Mouse (Mus musculus): ENCODE measurements around the gene Gab2. TPM values are rescaled to one million over a fixed set of nuclear protein-coding genes. Genes with fewer than 3 reads are reported as not detected.

Gab2 gene
- total RNA-seq, 2 experiments from 2014 or later = 14.3 to 15.2 TPM

DNA sequence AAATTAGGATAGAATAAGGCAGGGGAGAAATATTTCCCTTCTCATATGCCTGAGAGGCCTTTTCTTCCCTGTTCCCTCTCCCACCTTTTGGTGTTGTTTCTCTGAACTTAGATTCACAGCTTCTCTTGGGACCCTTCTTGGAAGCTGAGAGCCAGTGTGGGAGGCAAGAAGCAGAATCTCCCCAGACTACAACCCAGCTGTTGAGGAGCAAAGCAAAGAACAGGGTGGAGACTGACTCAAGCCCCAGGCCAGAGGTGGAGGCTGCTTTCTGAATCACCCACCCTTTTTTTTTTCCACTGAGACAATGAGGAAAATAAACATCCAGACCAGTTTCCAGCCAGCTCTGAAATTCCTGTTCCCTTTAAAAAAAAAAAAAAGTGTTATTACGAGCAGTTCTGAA lies 166.3 kb downstream of the Gab2 start:
- no peak for DNase-seq (ENCODE audit: low spot score in 2 of 2)

DNA sequence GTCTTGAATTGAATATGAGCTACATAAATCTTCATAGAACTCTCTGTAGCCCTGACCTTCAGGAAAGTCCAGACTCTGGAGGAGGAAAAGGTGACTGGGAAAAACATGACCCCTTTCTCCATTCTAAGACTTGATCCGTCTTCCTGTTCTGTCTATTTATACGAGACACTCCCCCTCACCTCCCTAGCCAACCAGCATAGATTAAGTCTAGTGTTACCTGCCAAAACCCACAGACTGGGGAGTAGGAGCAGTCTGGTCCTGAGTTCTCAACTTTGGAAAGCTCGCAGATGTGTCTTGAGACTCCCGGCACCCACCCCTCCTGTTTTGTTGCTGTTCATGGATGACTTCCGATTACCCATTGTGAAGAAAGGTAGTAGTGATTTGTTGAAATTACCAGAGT lies 166.8 kb downstream of the Gab2 start:
- no peak for DNase-seq (ENCODE audit: low spot score in 2 of 2)

- no peak for DNase-seq (ENCODE audit: low spot score in 2 of 2)
Measured at GRCm38 (mm10) chr7:97251638-97252037, 170.3 kb downstream of the Gab2 start.

- no peak for DNase-seq (ENCODE audit: low spot score in 2 of 2)
Measured at GRCm38 (mm10) chr7:97262541-97262940, 181.2 kb downstream of the Gab2 start.

GRCm38 (mm10) chr7:97270367-97270766 lies 189.0 kb downstream of the Gab2 start:
- DNase-seq (ENCODE audit: low spot score in 2 of 2) = no peak

- DNase-seq (ENCODE audit: low spot score in 2 of 2) = no peak
Measured at GRCm38 (mm10) chr7:97271068-97271467, 189.7 kb downstream of the Gab2 start.

DNA sequence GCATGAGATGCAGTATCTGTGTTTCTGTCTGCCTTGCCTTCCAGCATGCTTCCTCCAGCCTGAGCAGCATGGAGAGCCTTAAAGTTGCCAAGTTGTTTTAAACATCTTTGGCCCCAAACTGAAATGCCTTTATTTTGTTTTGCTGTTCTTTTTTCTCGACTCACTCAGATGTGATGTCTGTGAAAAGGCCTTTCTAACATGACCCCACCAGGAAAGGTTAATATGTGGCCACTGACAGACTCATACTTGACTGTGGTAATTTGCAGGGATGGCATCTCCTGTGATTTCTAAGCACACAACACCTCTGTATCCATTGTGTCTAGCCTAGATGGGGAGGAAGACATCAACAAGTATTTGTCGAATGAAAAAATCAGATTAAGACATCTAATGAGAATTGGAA lies 215.6 kb downstream of the Gab2 start:
- DNase-seq (ENCODE audit: low spot score in 2 of 2) = no peak

DNA sequence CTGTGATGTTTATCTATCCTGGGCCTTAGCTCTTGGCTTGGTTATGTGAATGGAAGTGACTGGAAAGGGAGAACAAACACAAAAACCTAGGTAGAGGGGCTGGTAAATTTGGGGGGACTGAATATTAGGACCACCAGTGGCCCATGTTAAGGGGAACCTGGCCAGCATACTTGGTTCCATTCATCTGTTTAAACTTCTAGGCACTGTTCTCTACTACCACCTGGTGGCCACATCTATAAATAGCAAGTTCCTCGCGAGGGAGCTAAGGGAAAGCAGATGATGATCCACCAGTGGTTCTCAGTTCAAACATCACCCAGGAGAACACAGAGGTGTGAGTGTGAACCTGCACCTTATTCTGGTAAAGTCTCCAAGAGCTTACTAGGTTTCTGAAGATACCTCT lies 216.1 kb downstream of the Gab2 start:
- DNase-seq (ENCODE audit: low spot score in 2 of 2) = peak; percentile 74 to 76

- no peak for DNase-seq (ENCODE audit: low spot score in 2 of 2)
Measured at GRCm38 (mm10) chr7:97298279-97298678, 216.9 kb downstream of the Gab2 start.

DNA sequence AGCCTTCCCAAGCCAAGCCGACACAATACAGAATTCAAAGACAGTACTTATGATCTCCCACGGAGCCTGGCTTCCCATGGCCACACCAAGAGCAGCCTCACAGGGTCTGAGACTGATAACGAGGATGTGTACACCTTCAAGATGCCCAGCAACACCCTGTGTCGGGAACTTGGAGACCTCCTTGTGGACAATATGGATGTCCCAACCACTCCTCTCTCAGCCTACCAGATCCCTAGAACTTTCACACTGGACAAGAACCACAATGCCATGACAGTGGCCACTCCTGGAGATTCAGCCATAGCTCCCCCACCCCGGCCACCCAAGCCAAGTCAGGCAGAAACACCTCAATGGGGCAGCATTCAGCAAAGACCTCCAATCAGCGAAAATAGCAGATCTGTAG lies 217.6 kb downstream of the Gab2 start:
- DNase-seq (ENCODE audit: low spot score in 2 of 2) = peak in 1 of 2 experiments; percentile 1

GRCm38 (mm10) chr7:97300914-97301313 lies 219.5 kb downstream of the Gab2 start:
- no peak for DNase-seq (ENCODE audit: low spot score in 2 of 2)

- DNase-seq (ENCODE audit: low spot score in 2 of 2) = peak in 1 of 2 experiments; percentile 0
Measured at GRCm38 (mm10) chr7:97301321-97301720, 219.9 kb downstream of the Gab2 start.

DNA sequence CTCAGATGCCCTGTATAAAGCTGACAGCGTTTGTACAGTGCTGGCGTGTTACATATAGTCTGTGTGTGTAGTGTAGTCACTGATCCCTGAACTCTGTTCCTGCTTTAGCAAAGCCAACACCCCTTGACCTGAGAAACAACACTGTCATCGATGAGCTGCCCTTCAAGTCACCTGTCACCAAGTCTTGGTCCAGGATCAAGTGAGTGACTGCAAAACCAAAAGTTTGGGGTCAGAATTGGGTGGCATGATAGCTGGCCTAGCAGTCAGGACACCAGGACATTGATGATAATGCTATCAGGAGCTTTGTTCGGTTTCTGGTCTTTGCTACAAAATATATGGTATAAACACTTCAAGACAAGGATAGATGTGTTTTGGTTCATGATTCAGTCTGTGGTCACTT lies 220.9 kb downstream of the Gab2 start:
- DNase-seq (ENCODE audit: low spot score in 2 of 2) = no peak

GRCm38 (mm10) chr7:97302876-97303275 lies 221.5 kb downstream of the Gab2 start:
- DNase-seq (ENCODE audit: low spot score in 2 of 2) = peak in 1 of 2 experiments; percentile 0

GRCm38 (mm10) chr7:97303614-97304013 lies 222.2 kb downstream of the Gab2 start:
- DNase-seq (ENCODE audit: low spot score in 2 of 2) = peak in 1 of 2 experiments; percentile 1

- DNase-seq (ENCODE audit: low spot score in 2 of 2) = peak in 1 of 2 experiments; percentile 0
Measured at GRCm38 (mm10) chr7:97304471-97304870, 223.1 kb downstream of the Gab2 start.

DNA sequence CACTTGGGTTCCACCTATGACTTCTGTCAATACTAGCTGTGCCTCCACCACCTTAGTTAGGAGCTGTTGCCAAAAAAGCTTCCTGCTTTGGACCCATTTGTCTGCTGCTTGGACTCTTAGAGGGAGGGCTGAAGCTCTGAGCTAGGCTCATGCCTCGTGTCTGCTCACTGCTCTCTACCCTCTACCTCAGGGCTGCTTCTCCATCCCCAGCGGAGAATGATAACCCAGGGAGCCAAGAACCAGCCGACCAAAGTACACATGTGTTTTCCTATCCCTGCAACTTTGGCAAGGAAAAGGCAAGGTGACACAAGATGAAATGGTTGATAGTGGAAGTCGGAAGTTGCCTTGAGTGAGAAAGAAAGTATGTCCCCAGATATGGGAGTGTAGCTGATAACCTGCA lies 223.8 kb downstream of the Gab2 start:
- no peak for DNase-seq (ENCODE audit: low spot score in 2 of 2)

DNA sequence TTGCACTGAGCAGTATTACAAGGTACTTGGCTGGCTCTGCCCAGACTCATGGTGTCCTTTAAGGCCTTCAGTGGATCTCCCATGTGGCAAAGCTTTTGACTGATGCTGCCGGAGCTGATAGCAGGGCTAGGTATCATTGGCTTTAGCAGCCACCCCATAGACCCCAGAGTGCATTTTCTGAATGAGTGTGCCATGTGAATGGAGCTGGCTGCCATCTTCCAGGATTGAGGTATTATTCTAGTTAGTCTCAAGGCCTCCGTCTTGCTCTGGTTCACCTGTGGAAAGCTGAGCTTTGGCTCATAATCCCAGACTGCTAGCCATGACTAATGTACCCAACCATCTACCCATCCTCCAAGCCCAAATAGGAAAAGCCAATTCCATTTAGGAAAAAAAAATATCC lies 225.4 kb downstream of the Gab2 start:
- no peak for DNase-seq (ENCODE audit: low spot score in 2 of 2)

GRCm38 (mm10) chr7:97307546-97307945 lies 226.2 kb downstream of the Gab2 start:
- DNase-seq (ENCODE audit: low spot score in 2 of 2) = peak in 1 of 2 experiments; percentile 0

DNA sequence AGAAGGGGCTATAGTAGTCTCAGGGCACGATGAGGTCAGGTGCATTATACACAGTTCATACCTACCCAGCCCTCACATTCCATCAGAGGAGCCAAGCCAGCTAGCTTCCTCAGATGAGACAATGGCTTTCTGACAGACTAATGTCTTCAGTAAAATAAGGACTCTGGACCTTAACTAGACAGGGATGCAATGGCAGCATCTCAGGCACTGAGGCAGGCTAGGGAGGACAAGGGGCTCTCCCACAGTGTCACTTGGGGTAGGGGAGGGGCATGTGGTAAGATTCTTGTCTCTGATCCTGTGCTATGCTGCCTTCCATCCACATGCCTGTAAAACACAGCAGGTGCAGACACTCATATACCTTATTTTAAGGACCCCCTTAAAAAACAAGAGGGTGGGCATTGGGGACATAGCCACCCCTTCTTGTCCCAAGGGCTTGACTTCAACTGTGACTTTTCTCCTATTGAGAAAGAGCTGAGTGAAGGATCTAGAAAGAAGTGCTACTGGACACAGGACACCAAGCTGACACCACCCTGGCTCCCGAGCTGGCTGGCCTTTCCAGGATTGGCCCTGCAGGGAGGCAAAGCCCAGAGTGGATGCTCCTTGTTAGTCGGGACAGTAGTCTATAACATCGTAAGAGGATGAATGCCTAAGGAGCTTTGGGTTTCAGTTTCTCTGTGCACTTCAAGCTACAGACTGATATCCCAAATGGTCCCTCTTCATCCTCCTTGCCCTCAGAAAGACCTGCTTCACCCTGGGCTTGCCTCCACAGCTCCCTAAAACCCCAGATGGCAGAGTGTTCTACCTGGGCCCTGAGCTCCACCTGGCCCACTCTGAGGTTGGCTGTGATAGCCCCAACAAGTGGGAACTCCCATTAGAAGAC lies 228.3 kb downstream of the Gab2 start:
- peak in 1 of 2 experiments; percentile 1 for DNase-seq (ENCODE audit: low spot score in 2 of 2)

- no peak for DNase-seq (ENCODE audit: low spot score in 2 of 2)
Measured at GRCm38 (mm10) chr7:97310341-97310635, 228.9 kb downstream of the Gab2 start.

- no peak for DNase-seq (ENCODE audit: low spot score in 2 of 2)
Measured at GRCm38 (mm10) chr7:97311620-97312019, 230.2 kb downstream of the Gab2 start.

DNA sequence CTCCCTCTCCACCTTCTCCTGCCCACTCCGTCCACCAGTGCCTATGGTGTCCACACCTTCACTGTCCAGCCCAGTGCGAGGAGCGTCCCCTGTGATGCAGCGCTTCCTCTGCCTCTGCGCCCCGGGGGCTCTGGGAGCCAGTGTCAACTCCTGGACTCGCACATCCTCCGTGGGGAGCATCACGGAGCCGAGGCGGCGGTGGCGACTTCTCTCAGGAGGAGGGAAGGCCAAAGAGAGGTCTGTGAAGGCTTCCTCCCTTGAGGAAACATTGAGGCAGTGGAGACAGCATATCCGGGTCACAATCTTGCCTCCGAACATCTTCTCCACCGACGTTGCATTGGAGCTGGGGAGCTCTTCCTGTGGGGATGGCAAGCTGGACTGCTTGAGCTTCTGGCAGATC lies 230.8 kb downstream of the Gab2 start:
- DNase-seq (ENCODE audit: low spot score in 2 of 2) = no peak

Data from left cerebral cortex, adult 18-20 months (tissue).